Mouse (Mus musculus) CH12.LX (cell line): Measurements from ENCODE around the gene Sowaha. TPM values are rescaled to one million over a fixed set of nuclear protein-coding genes. Genes with fewer than 3 reads are reported as not detected.
A peak's percentile ranks its signal among the peaks of the same experiment; 100 is the strongest.

Experiments
- DNase-seq: peaks from one replicate; pipeline ENCODE4 v3.0.0-alpha.2; 2013; ENCODE audit errors: extremely low read depth
- H3K27ac ChIP-seq: 2 replicates; pipeline ENCODE4 v1.5.1; 2012; ENCODE audit warnings: low read depth, mild to moderate bottlenecking, control low read depth, moderate library complexity; ENCODE audit not compliant: insufficient read depth
- H3K27me3 ChIP-seq: replicated peaks from 2 replicates; pipeline ENCODE3; 2012; ENCODE audit warnings: inconsistent platforms
- H3K36me3 ChIP-seq, 2 experiments: replicated peaks in 1 of 2; 2 replicates each; pipeline versions ENCODE3 to v1.6.1; 2012; ENCODE audit warnings: inconsistent platforms in 1 of 2, low read length in 1 of 2, mild to moderate bottlenecking in 1 of 2, mixed read lengths in 1 of 2, moderate library complexity in 1 of 2; ENCODE audit not compliant: control insufficient read depth in 1 of 2, insufficient read depth in 1 of 2
- H3K4me1 ChIP-seq, 2 experiments: 2 replicates each; pipeline ENCODE4 v1.6.1; 2012; ENCODE audit warnings: inconsistent platforms in 1 of 2, moderate library complexity in 1 of 2; ENCODE audit not compliant: insufficient read depth in 2 of 2, control insufficient read depth in 1 of 2
- H3K4me2 ChIP-seq: 2 replicates; pipeline ENCODE4 v1.6.1; 2012; ENCODE audit warnings: low read depth, mild to moderate bottlenecking, control low read depth; ENCODE audit not compliant: poor library complexity, insufficient read depth, severe bottlenecking
- H3K4me3 ChIP-seq, 3 experiments: fragments of 150-350 bp in 1 of 3; sonication (generic) in 1 of 3; replicated peaks in 1 of 3; 2 replicates each; pipeline versions ENCODE3 to v1.5.1; 2011 to 2012; ENCODE audit warnings: low read depth in 2 of 3, low read length in 2 of 3, mild to moderate bottlenecking in 2 of 3, moderate library complexity in 2 of 3, control low read depth in 1 of 3, improper control_type of control experiment in 1 of 3, inconsistent platforms in 1 of 3, mixed read lengths in 1 of 3; ENCODE audit not compliant: poor library complexity in 1 of 3
- H3K79me2 ChIP-seq: replicated peaks from 2 replicates; pipeline ENCODE4 v1.6.1; 2012; ENCODE audit warnings: mild to moderate bottlenecking, moderate library complexity; ENCODE audit not compliant: control insufficient read depth, poor library complexity, insufficient read depth, severe bottlenecking; ENCODE audit errors: extremely low read depth
- H3K9ac ChIP-seq: 2 replicates; pipeline ENCODE4 v1.6.1; 2012; ENCODE audit warnings: low read depth, mild to moderate bottlenecking, control low read depth, moderate library complexity; ENCODE audit not compliant: insufficient read depth
- H3K9me3 ChIP-seq: replicated peaks from 2 replicates; pipeline ENCODE3; 2012; ENCODE audit warnings: low read length, inconsistent platforms, mixed read lengths
- BHLHE40 ChIP-seq: IDR thresholded peaks from 2 replicates; pipeline ENCODE4 v1.6.1; 2011; ENCODE audit warnings: mild to moderate bottlenecking, low read depth, low read length, improper control_type of control experiment
- CHD1 ChIP-seq: IDR thresholded peaks from 2 replicates; pipeline ENCODE4 v1.6.1; 2012; ENCODE audit warnings: low read depth, low read length, improper control_type of control experiment, inconsistent platforms
- CHD2 ChIP-seq: IDR thresholded peaks from 2 replicates; pipeline ENCODE4 v1.6.1; 2011; ENCODE audit warnings: low read length, improper control_type of control experiment
- CTCF ChIP-seq, 2 experiments: IDR thresholded peaks in 1 of 2; conservative IDR thresholded peaks in 1 of 2; 2 replicates each; pipeline ENCODE4 v1.5.1; 2011 to 2012; ENCODE audit warnings: low read depth in 2 of 2, low read length in 2 of 2, improper control_type of control experiment in 1 of 2, inconsistent platforms in 1 of 2, mild to moderate bottlenecking in 1 of 2, moderate library complexity in 1 of 2
- E2F4 ChIP-seq: IDR thresholded peaks from 2 replicates; pipeline ENCODE4 v1.6.1; 2011; ENCODE audit warnings: low read depth, low read length, improper control_type of control experiment; ENCODE audit not compliant: insufficient replicate concordance
- ELF1 ChIP-seq: IDR thresholded peaks from 2 replicates; pipeline ENCODE4 v1.6.1; 2014; ENCODE audit warnings: low read depth, mild to moderate bottlenecking, inconsistent platforms, low read length, improper control_type of control experiment
- EP300 ChIP-seq: IDR thresholded peaks from 2 replicates; pipeline ENCODE4 v1.6.1; 2011; ENCODE audit warnings: low read length, improper control_type of control experiment
- ETS1 ChIP-seq: conservative IDR thresholded peaks from 2 replicates; pipeline ENCODE4 v1.6.1; 2012; ENCODE audit warnings: low read depth, mild to moderate bottlenecking, inconsistent platforms, low read length, improper control_type of control experiment, moderate library complexity
- IRF4 ChIP-seq: IDR thresholded peaks from 2 replicates; pipeline ENCODE4 v1.6.1; 2014; ENCODE audit warnings: low read depth, mild to moderate bottlenecking, inconsistent platforms, low read length, improper control_type of control experiment
- JUN ChIP-seq: IDR thresholded peaks from 2 replicates; pipeline ENCODE4 v1.6.1; 2011; ENCODE audit warnings: low read depth, mild to moderate bottlenecking, low read length, improper control_type of control experiment, moderate library complexity; ENCODE audit not compliant: insufficient read depth
- JUND ChIP-seq: conservative IDR thresholded peaks from 2 replicates; pipeline ENCODE4 v1.6.1; 2011; ENCODE audit warnings: low read depth, low read length, improper control_type of control experiment
- KAT2A ChIP-seq: IDR thresholded peaks from 2 replicates; pipeline ENCODE4 v1.6.1; 2012; ENCODE audit warnings: low read length, improper control_type of control experiment, inconsistent platforms; ENCODE audit not compliant: insufficient replicate concordance
- MAFK ChIP-seq: IDR thresholded peaks from 2 replicates; pipeline ENCODE4 v1.6.1; 2011; ENCODE audit warnings: low read length, improper control_type of control experiment; ENCODE audit not compliant: insufficient replicate concordance
- MAX ChIP-seq: IDR thresholded peaks from 2 replicates; pipeline ENCODE4 v1.6.1; 2011; ENCODE audit warnings: low read length, improper control_type of control experiment
- MXI1 ChIP-seq: IDR thresholded peaks from 2 replicates; pipeline ENCODE4 v1.6.1; 2011; ENCODE audit warnings: mild to moderate bottlenecking, low read depth, low read length, improper control_type of control experiment
- MYC ChIP-seq: IDR thresholded peaks from 2 replicates; pipeline ENCODE4 v1.6.1; 2011; ENCODE audit warnings: low read depth, mild to moderate bottlenecking, improper control_type of control experiment, low read length
- NELFE ChIP-seq: IDR thresholded peaks from 2 replicates; pipeline ENCODE4 v1.6.1; 2011; ENCODE audit warnings: low read depth, low read length, improper control_type of control experiment
- NRF1 ChIP-seq: IDR thresholded peaks from 2 replicates; pipeline ENCODE4 v1.6.1; 2014; ENCODE audit warnings: low read depth, mild to moderate bottlenecking, inconsistent platforms, low read length, improper control_type of control experiment, moderate library complexity
- PAX5 ChIP-seq: IDR thresholded peaks from 2 replicates; pipeline ENCODE4 v1.6.1; 2012; ENCODE audit warnings: low read length, inconsistent platforms, mixed read lengths
- POLR2A ChIP-seq: IDR thresholded peaks from 2 replicates; pipeline ENCODE4 v1.6.1; 2011; ENCODE audit warnings: low read depth, mild to moderate bottlenecking, improper control_type of control experiment, low read length
- POLR2AphosphoS2 ChIP-seq: IDR thresholded peaks from 2 replicates; pipeline ENCODE4 v1.6.1; 2011; ENCODE audit warnings: low read depth, low read length, improper control_type of control experiment
- RAD21 ChIP-seq: IDR thresholded peaks from 2 replicates; pipeline ENCODE4 v1.6.1; 2011; ENCODE audit warnings: low read depth, mild to moderate bottlenecking, low read length, improper control_type of control experiment, moderate library complexity
- RCOR1 ChIP-seq: conservative IDR thresholded peaks from 2 replicates; pipeline ENCODE4 v1.6.1; 2012; ENCODE audit warnings: low read depth, mild to moderate bottlenecking, inconsistent platforms, low read length, improper control_type of control experiment
- SIN3A ChIP-seq: IDR thresholded peaks from 2 replicates; pipeline ENCODE4 v1.6.1; 2012; ENCODE audit warnings: low read length, improper control_type of control experiment, inconsistent platforms
- SMC3 ChIP-seq: IDR thresholded peaks from 2 replicates; pipeline ENCODE4 v1.6.1; 2011; ENCODE audit warnings: low read depth, low read length, improper control_type of control experiment
- TBP ChIP-seq: conservative IDR thresholded peaks from 2 replicates; pipeline ENCODE4 v1.6.1; 2011; ENCODE audit warnings: low read depth, low read length, improper control_type of control experiment
- TCF12 ChIP-seq: IDR thresholded peaks from 2 replicates; pipeline ENCODE4 v1.6.1; 2014; ENCODE audit warnings: low read depth, mild to moderate bottlenecking, inconsistent platforms, low read length, improper control_type of control experiment
- ZC3H11A ChIP-seq: IDR thresholded peaks from 2 replicates; pipeline ENCODE4 v1.6.1; 2012; ENCODE audit warnings: low read depth, mild to moderate bottlenecking, inconsistent platforms, low read length, improper control_type of control experiment
- ZKSCAN1 ChIP-seq: IDR thresholded peaks from 2 replicates; pipeline ENCODE4 v1.6.1; 2012; ENCODE audit warnings: low read depth, inconsistent platforms, low read length, improper control_type of control experiment, borderline replicate concordance
- ZNF384 ChIP-seq: IDR thresholded peaks from 2 replicates; pipeline ENCODE4 v1.6.1; 2012; ENCODE audit warnings: low read depth, low read length, improper control_type of control experiment, inconsistent platforms
- dilution Hi-C: fragments of 300-500 bp; cut with MboI; formaldehyde crosslinking; loops from 2 replicates; pipeline ENCODE4 v1.14.3; 2020; ENCODE audit warnings: low sequenced_read_pairs; ENCODE audit not compliant: extremely low pct_unique_long_range_greater_than_20kb, extremely low pct_ligation_motif_present
- in situ Hi-C: fragments of 300-500 bp; cut with MboI; formaldehyde crosslinking; loops from 3 replicates; pipeline ENCODE4 v1.14.3; 2019; ENCODE audit warnings: low sequenced_read_pairs, low pct_ligation_motif_present, low pct_unique_long_range_greater_than_20kb, mixed read lengths
- polyA plus RNA-seq: library from polyadenylated mRNA; unstranded; fragments of >175 nt; gene quantifications from 2 replicates; pipeline ENCODE4 v1.2.1, GENCODE M21; 2012; ENCODE audit warnings: low read depth; ENCODE audit not compliant: insufficient read length
- total RNA-seq, 2 experiments: library from RNA; depleted of rRNA; stranded (reverse); fragments of 300-350 nt in 1 of 2; fragments of >200 nt in 1 of 2; gene quantifications; 2 replicates each; pipeline ENCODE4 v1.2.3; 2012 to 2014

The Sowaha gene
- total and polyA plus RNA-seq, 3 experiments: not detected

DNA sequence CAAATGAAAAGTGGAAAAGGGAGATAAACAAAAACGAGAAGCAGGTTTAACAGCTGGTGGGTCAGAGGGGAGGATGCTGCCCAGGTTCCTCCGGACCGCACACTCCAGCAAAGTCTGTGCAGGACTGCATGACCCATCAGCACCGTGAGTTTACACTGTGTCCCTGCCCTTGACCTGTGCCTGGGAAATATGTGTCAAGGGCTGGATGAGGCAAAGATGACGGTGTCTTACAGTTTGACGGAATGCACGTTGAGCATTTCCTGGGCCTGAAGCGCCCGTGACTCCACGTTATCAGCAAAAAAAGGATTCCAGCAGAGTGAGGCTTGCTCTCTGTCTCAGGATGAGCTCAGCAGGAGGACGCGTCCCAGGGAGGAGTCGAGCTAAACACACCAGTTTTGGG is 34.5 kb downstream of the Sowaha start:
- dilution Hi-C loops: no loop called here

DNA sequence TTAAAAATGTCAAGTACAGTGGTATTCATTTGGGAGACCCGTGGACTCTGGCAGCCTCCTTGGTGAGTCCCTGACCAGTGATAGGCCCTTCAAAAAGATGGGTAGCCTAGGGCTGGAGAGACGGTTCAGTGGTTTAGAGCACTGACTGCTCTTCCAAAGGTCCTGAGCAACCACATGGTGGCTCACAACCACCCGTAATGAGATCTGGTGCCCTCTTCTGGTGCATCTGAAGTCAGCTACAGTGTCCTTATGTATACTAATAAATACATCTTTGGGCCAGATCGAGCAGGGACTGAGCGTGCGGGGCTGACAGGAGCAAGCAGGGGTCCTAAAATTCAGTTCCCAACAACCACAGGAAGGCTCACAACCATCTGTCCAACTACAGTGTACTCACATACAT is 36.2 kb downstream of the Sowaha start:
- Histone ChIP-seq H3K4me2 (no peak overlapping the region; the same call in 1 of the 2 replicates), H3K4me1 (0 out of 4 replicates have a peak, but pooled peaks cover 0 to 2% of the 10 kb centered on the region in 2 experiments), H3K9ac (no peak overlapping the region), H3K36me3 (no peaks in the 10 kb centered on the region), H3K79me2 (no peaks in the 10 kb centered on the region), H3K27me3 (no peaks in the 10 kb centered on the region), H3K27ac (no peak overlapping the region)
- dilution Hi-C loops: no loop called here
- in situ Hi-C loops: no loop called here
- TF ChIP-seq CHD2 (no peak), EP300 (no peak), MAFK (no peak), RCOR1 (no peak), ETS1 (no peak), ELF1 (no peak), SIN3A (no peak), JUN (no peak), POLR2A (0 out of 2 replicates have a peak, but pooled peaks have one; percentile 21), BHLHE40 (no peak), KAT2A (no peak), SMC3 (peak; percentile 58), TCF12 (no peak), ZKSCAN1 (no peak), TBP (no peak), CHD1 (no peak), NRF1 (no peak), RAD21 (peak; percentile 47), MXI1 (no peak), CTCF (conservative IDR thresholded peaks at IDR 0.05 in 1 of 2, IDR thresholded peaks at IDR 0.05 in 1 of 2; ENCODE audit: low read depth in 2 of 2, low read length in 2 of 2) (peak in 1 of 2 experiments; percentile 94; a peak in 2 of 4 replicates), NELFE (no peak), IRF4 (no peak), MYC (peak; percentile 93), ZNF384 (no peak), MAX (peak; percentile 70; the same call in 1 of the 2 replicates)
- TF ChIP-seq, all 38 proteins: peak for 6
- no peak overlapping the region for H3K4me3 ChIP-seq
- H3K9me3 ChIP-seq: no peaks in the 10 kb centered on the region
- DNase-seq: peak; percentile 38

More for the DNA sequence above, 34.5 kb downstream of the Sowaha start:
- H3K27ac ChIP-seq: no peak overlapping the region
- DNase-seq: no peak
- H3K27me3 ChIP-seq: no peaks in the 10 kb centered on the region
- 0 out of 4 replicates have a peak, but pooled peaks cover 0 to 2% of the 10 kb centered on the region in 2 experiments for H3K4me1 ChIP-seq
- H3K79me2 ChIP-seq: no peaks in the 10 kb centered on the region
- no peaks in the 10 kb centered on the region for H3K36me3 ChIP-seq
- H3K9me3 ChIP-seq: no peaks in the 10 kb centered on the region
- H3K4me2 ChIP-seq: no peak overlapping the region
- TF ChIP-seq POLR2AphosphoS2 (no peak), ZC3H11A (no peak), E2F4 (no peak), JUND (no peak), SIN3A (no peak), MAX (no peak), PAX5 (no peak), ZKSCAN1 (no peak), KAT2A (no peak)
- in situ Hi-C loops: no loop called here
- no peak overlapping the region for H3K9ac ChIP-seq
- no peak overlapping the region for H3K4me3 ChIP-seq
